7 mouse cellular contexts compared by ENCODE assay signal in genomic region chr14:60176891-60177613, GRCm38 (mm10). TPM values are rescaled to one million over a fixed set of nuclear protein-coding genes. Genes with fewer than 3 reads are reported as not detected.
A peak's percentile ranks its signal among the peaks of the same experiment; 100 is the strongest.
DNase-seq lines count a peak whose midpoint lies in the region; ATAC-seq and TF ChIP-seq lines count a peak whose summit lies in the region.

No protein-coding gene starts in this region.

- peaks cover 8% of the 10 kb centered on the region; the same call in 1 of the 2 replicates for H3K4me1 ChIP-seq in intestine, postnatal 0 days (replicated peaks; ENCODE audit: control insufficient read depth, insufficient read depth, low read length)

- 0 out of 2 replicates have a peak, but pooled peaks cover 5% of the 10 kb centered on the region for H3K36me3 ChIP-seq in intestine, postnatal 0 days (ENCODE audit: control insufficient read depth, insufficient read depth)

- peak; percentile 58 for DNase-seq in adrenal gland, postnatal 10 days
- DNase-seq in cerebellum, postnatal 10 days = peak; percentile 82 to 87
- peak; percentile 49 to 50 for DNase-seq in frontal cortex, postnatal 25 days (ENCODE audit: low spot score in 2 of 2)
- peak; percentile 72 to 89 for DNase-seq in left cerebral cortex, postnatal 14 days (ENCODE audit: low spot score in 2 of 2)
- peak; percentile 75 to 76 for DNase-seq in right cerebral cortex, postnatal 36 days (ENCODE audit: low spot score in 2 of 2)

- peak overlapping the region; percentile 89 for H3K4me2 ChIP-seq in intestine, postnatal 0 days (replicated peaks; ENCODE audit: low read depth)

- peak overlapping the region; percentile 51 for H3K4me3 ChIP-seq in intestine, postnatal 0 days (ENCODE audit: low read depth, low read length)

- intact Hi-C loops in left cerebral cortex, postnatal 14 days (cut with DNase I) = no loop called here

- H3K9me3 ChIP-seq in intestine, postnatal 0 days (ENCODE audit: control insufficient read depth) = no peaks in the 10 kb centered on the region

- H3K9ac ChIP-seq in intestine, postnatal 0 days (ENCODE audit: low read depth, low read length) = peak overlapping the region; percentile 70

- under 1% methylated on average over 59 of the region's 84 CpGs for WGBS in intestine, postnatal 0 days

- ATAC-seq in intestine, postnatal 0 days = peak; percentile 49
- ATAC-seq in megakaryocyte-erythroid progenitor cell, adult 5-6 weeks (replicated peaks; ENCODE audit: low FRiP score, low TSS enrichment, poor library complexity, severe bottlenecking) = 0 out of 2 replicates have a peak, but pooled peaks have one; percentile 2

- TF ChIP-seq CTCF in intestine, postnatal 0 days (IDR thresholded peaks at IDR 0.05; ENCODE audit: low read depth) = no peak

- no peaks in the 10 kb centered on the region for H3K27me3 ChIP-seq in intestine, postnatal 0 days (replicated peaks; ENCODE audit: control insufficient read depth, insufficient read depth, low read length)

- H3K27ac ChIP-seq in intestine, postnatal 0 days (ENCODE audit: low read depth, low read length) = peak overlapping the region; percentile 72

RNA-seq across cellular contexts. Expression of gene Atp8a2, which starts 19.9 kb away (rescaled TPM):
- total RNA-seq in adrenal gland, postnatal 10 days (2021) = 1 to 10 TPM; 4.1 to 4.3 TPM
- polyA plus RNA-seq in intestine, postnatal 0 days (2015; fragmentation: Nextera tagmentation; extraction: Ambion mirVana) = 3.8 and 5.1 TPM in 2 replicates
- total RNA-seq in left cerebral cortex, postnatal 14 days (2021) = 10 to 100 TPM; 79.0 to 85.3 TPM
- total RNA-seq in megakaryocyte-erythroid progenitor cell, adult 5-6 weeks (2014; fragmentation: Nextera tagmentation) = 0.15 and 3.3 TPM in 2 replicates
- total RNA-seq in megakaryocyte-erythroid progenitor cell, adult 5-6 weeks (2017) = 0.04 TPM in 1 of 2 replicates, not detected in the other

Comparison
In these comparisons a context has a peak if more than half of its experiments do, and no peak if none do; other contexts are left out.
1. Peak in every context shown above with its lines: DNase-seq, ATAC-seq, H3K4me3 ChIP-seq and H3K27ac ChIP-seq.
2. RNA of gene Atp8a2, which starts 19.9 kb away (total RNA-seq): 79.0 to 85.3 TPM in left cerebral cortex, postnatal 14 days; 4.1 to 4.3 TPM in adrenal gland, postnatal 10 days and 0.04 to 3.3 TPM in megakaryocyte-erythroid progenitor cell, adult 5-6 weeks; every median in the first group is over 10 times any median in the second.